ENCODE assay signal across 16 mouse cellular contexts in genomic region chr8:48568608-48569007, GRCm38 (mm10).
DNase-seq lines count a peak whose midpoint lies in the region; ATAC-seq and TF ChIP-seq lines count a peak whose summit lies in the region.
"Had no signal": no experiment of that assay in that cellular context is flagged by ENCODE, and none has a peak within 500 bp of the region (broad histone marks: within the 10 kb centered on the region; RNA-seq: fewer than 3 reads in every experiment).

No protein-coding gene starts in this region.

- no peaks in the 10 kb centered on the region for H3K9me3 ChIP-seq in forebrain, embryonic 10.5 days
- H3K9me3 ChIP-seq in forebrain, embryonic 11.5 days (ENCODE audit: control insufficient read depth, low read length), result no peaks in the 10 kb centered on the region
- H3K9me3 ChIP-seq in hindbrain, postnatal 0 days (ENCODE audit: low read length), result no peaks in the 10 kb centered on the region
- no peaks in the 10 kb centered on the region for H3K9me3 ChIP-seq in hindbrain, embryonic 16.5 days (ENCODE audit: control insufficient read depth, low read length)
- H3K9me3 ChIP-seq in midbrain, embryonic 12.5 days, result no peaks in the 10 kb centered on the region
- no peaks in the 10 kb centered on the region for H3K9me3 ChIP-seq in liver, embryonic 11.5 days (ENCODE audit: control insufficient read depth, low read length)
- H3K9me3 ChIP-seq: heart, embryonic 15.5 days; neural tube, embryonic 13.5 days had no signal

- ATAC-seq in forebrain, embryonic 11.5 days (replicated peaks; ENCODE audit: low FRiP score), result no peak
- no peak for ATAC-seq in hindbrain, postnatal 0 days
- ATAC-seq in hindbrain, embryonic 16.5 days, result no peak
- ATAC-seq in midbrain, embryonic 12.5 days (ENCODE audit: low FRiP score, low read depth), result no peak
- no peak for ATAC-seq in liver, embryonic 11.5 days (replicated peaks; ENCODE audit: low FRiP score)

- no peak for TF ChIP-seq CTCF in hindbrain, postnatal 0 days (IDR thresholded peaks at IDR 0.05; ENCODE audit: low read depth)
- no peak for TF ChIP-seq CTCF in brain, embryonic 14.5 days (IDR thresholded peaks at IDR 0.05; ENCODE audit: borderline replicate concordance, extremely low read depth, insufficient read depth, insufficient read length)

- no peak overlapping the region for H3K9ac ChIP-seq in forebrain, embryonic 11.5 days (ENCODE audit: low read length)
- no peak overlapping the region for H3K9ac ChIP-seq in hindbrain, postnatal 0 days (replicated peaks; ENCODE audit: low read length)
- H3K9ac ChIP-seq in hindbrain, embryonic 16.5 days (ENCODE audit: low read depth, low read length), result no peak overlapping the region
- H3K9ac ChIP-seq in midbrain, embryonic 12.5 days (replicated peaks), result no peak overlapping the region
- no peak overlapping the region for H3K9ac ChIP-seq in liver, embryonic 11.5 days (ENCODE audit: low read depth, low read length)
- H3K9ac ChIP-seq: heart, embryonic 15.5 days; liver, embryonic 14.5 days; neural tube, embryonic 13.5 days had no signal

- H3K27ac ChIP-seq in forebrain, embryonic 10.5 days, result peak overlapping the region; percentile 54
- H3K27ac ChIP-seq in forebrain, embryonic 11.5 days (ENCODE audit: low read depth, low read length), result no peak overlapping the region
- H3K27ac ChIP-seq in hindbrain, postnatal 0 days, result peak overlapping the region; percentile 56; the same call in 1 of the 2 replicates
- no peak overlapping the region for H3K27ac ChIP-seq in hindbrain, embryonic 16.5 days (ENCODE audit: low read depth, low read length)
- peak overlapping the region; percentile 71 for H3K27ac ChIP-seq in midbrain, embryonic 12.5 days (replicated peaks)
- H3K27ac ChIP-seq in liver, embryonic 11.5 days (ENCODE audit: low read depth, low read length), result no peak overlapping the region
- H3K27ac ChIP-seq: heart, embryonic 15.5 days; liver, embryonic 14.5 days; neural tube, embryonic 13.5 days had no signal

- DNase-seq in forebrain, embryonic 10.5 days (ENCODE audit: extremely low spot score, low spot score), result no peak
- no peak for DNase-seq in forebrain, embryonic 11.5 days (ENCODE audit: low spot score)
- DNase-seq in hindbrain, postnatal 0 days (ENCODE audit: low spot score), result no peak
- DNase-seq in brain, embryonic 14.5 days (ENCODE audit: low read depth), result peak; percentile 54
- DNase-seq in kidney, postnatal 25 days, result no peak
- DNase-seq in liver, embryonic 11.5 days (ENCODE audit: low spot score), result no peak
- DNase-seq: adrenal gland, postnatal 14 days; cerebellum, postnatal 14 days; kidney, adult 11 months; kidney, postnatal 14 days; left cerebral cortex, postnatal 4 days had no signal

- WGBS in forebrain, embryonic 10.5 days, result 59% methylated on average over 4 of the region's 4 CpGs
- WGBS in forebrain, embryonic 11.5 days, result 55% methylated on average over 4 of the region's 4 CpGs
- 38% methylated on average over 4 of the region's 4 CpGs for WGBS in hindbrain, postnatal 0 days
- WGBS in hindbrain, embryonic 16.5 days, result 48% methylated on average over 4 of the region's 4 CpGs
- WGBS in midbrain, embryonic 12.5 days, result 32% methylated on average over 4 of the region's 4 CpGs
- 64% methylated on average over 4 of the region's 4 CpGs for WGBS in liver, embryonic 11.5 days

- no peak overlapping the region for H3K4me3 ChIP-seq in forebrain, embryonic 10.5 days
- no peak overlapping the region for H3K4me3 ChIP-seq in forebrain, embryonic 11.5 days (ENCODE audit: low read depth, low read length)
- H3K4me3 ChIP-seq in hindbrain, postnatal 0 days (ENCODE audit: low read length), result no peak overlapping the region
- no peak overlapping the region for H3K4me3 ChIP-seq in hindbrain, embryonic 16.5 days (ENCODE audit: low read length)
- no peak overlapping the region for H3K4me3 ChIP-seq in midbrain, embryonic 12.5 days
- no peak overlapping the region for H3K4me3 ChIP-seq in liver, embryonic 11.5 days (ENCODE audit: low read depth, low read length)
- H3K4me3 ChIP-seq: heart, embryonic 15.5 days; neural tube, embryonic 13.5 days had no signal

- no peaks in the 10 kb centered on the region for H3K36me3 ChIP-seq in forebrain, embryonic 10.5 days (replicated peaks)
- no peaks in the 10 kb centered on the region for H3K36me3 ChIP-seq in forebrain, embryonic 11.5 days (ENCODE audit: control insufficient read depth, insufficient read depth, low read length)
- no peaks in the 10 kb centered on the region for H3K36me3 ChIP-seq in hindbrain, postnatal 0 days (ENCODE audit: insufficient read depth, low read length)
- H3K36me3 ChIP-seq in hindbrain, embryonic 16.5 days (ENCODE audit: control insufficient read depth, insufficient read depth, low read length), result no peaks in the 10 kb centered on the region
- H3K36me3 ChIP-seq in midbrain, embryonic 12.5 days, result no peaks in the 10 kb centered on the region
- no peaks in the 10 kb centered on the region for H3K36me3 ChIP-seq in liver, embryonic 11.5 days (ENCODE audit: control insufficient read depth, insufficient read depth, low read length)
- H3K36me3 ChIP-seq: heart, embryonic 15.5 days; neural tube, embryonic 13.5 days had no signal

- H3K4me2 ChIP-seq in forebrain, embryonic 11.5 days (ENCODE audit: low read depth, low read length, severe bottlenecking), result no peak overlapping the region
- no peak overlapping the region for H3K4me2 ChIP-seq in hindbrain, postnatal 0 days (ENCODE audit: low read depth, low read length)
- H3K4me2 ChIP-seq in hindbrain, embryonic 16.5 days (ENCODE audit: low read length), result no peak overlapping the region
- no peak overlapping the region; the same call in 1 of the 2 replicates for H3K4me2 ChIP-seq in midbrain, embryonic 12.5 days (replicated peaks)
- H3K4me2 ChIP-seq in liver, embryonic 11.5 days, result no peak overlapping the region
- H3K4me2 ChIP-seq: heart, embryonic 15.5 days; neural tube, embryonic 13.5 days had no signal

- no peak for TF ChIP-seq POLR2A in brain, embryonic 14.5 days (IDR thresholded peaks at IDR 0.05; ENCODE audit: borderline replicate concordance, extremely low read depth, insufficient read depth, insufficient read length, poor library complexity, severe bottlenecking)

- peaks cover 26% of the 10 kb centered on the region for H3K4me1 ChIP-seq in forebrain, embryonic 10.5 days
- peaks cover 4% of the 10 kb centered on the region; the same call in 1 of the 2 replicates for H3K4me1 ChIP-seq in forebrain, embryonic 11.5 days (replicated peaks; ENCODE audit: control insufficient read depth, insufficient read depth, low read length)
- H3K4me1 ChIP-seq in hindbrain, postnatal 0 days (ENCODE audit: insufficient read depth, low read length), result no peaks in the 10 kb centered on the region
- no peaks in the 10 kb centered on the region for H3K4me1 ChIP-seq in hindbrain, embryonic 16.5 days (ENCODE audit: control insufficient read depth, insufficient read depth, low read depth, low read length)
- H3K4me1 ChIP-seq in midbrain, embryonic 12.5 days, result peaks cover 20% of the 10 kb centered on the region
- H3K4me1 ChIP-seq in liver, embryonic 11.5 days (replicated peaks; ENCODE audit: control insufficient read depth, insufficient read depth, low read length), result no peaks in the 10 kb centered on the region
- H3K4me1 ChIP-seq: heart, embryonic 15.5 days had no signal

- H3K27me3 ChIP-seq in forebrain, embryonic 10.5 days (ENCODE audit: poor library complexity, severe bottlenecking), result no peaks in the 10 kb centered on the region
- H3K27me3 ChIP-seq in forebrain, embryonic 11.5 days (ENCODE audit: control insufficient read depth, insufficient read depth, low read length), result no peaks in the 10 kb centered on the region
- H3K27me3 ChIP-seq in hindbrain, postnatal 0 days (ENCODE audit: insufficient read depth, low read length), result no peaks in the 10 kb centered on the region
- H3K27me3 ChIP-seq in hindbrain, embryonic 16.5 days (replicated peaks; ENCODE audit: control insufficient read depth, insufficient read depth, low read length), result no peaks in the 10 kb centered on the region
- H3K27me3 ChIP-seq in midbrain, embryonic 12.5 days, result no peaks in the 10 kb centered on the region
- no peaks in the 10 kb centered on the region for H3K27me3 ChIP-seq in liver, embryonic 11.5 days (replicated peaks; ENCODE audit: control insufficient read depth, insufficient read depth, low read length)
- H3K27me3 ChIP-seq: heart, embryonic 15.5 days; neural tube, embryonic 13.5 days had no signal

Comparison
In these comparisons a context has a peak if more than half of its experiments do, and no peak if none do; other contexts are left out.
1. H3K27ac ChIP-seq: peak in forebrain, embryonic 10.5 days (single experiment), hindbrain, postnatal 0 days (single experiment) and midbrain, embryonic 12.5 days (single experiment); none in forebrain, embryonic 11.5 days (single experiment), hindbrain, embryonic 16.5 days (single experiment) and liver, embryonic 11.5 days (single experiment).